Mouse (Mus musculus) spleen, adult 2 months (tissue): ENCODE data around the gene Sypl. TPM values are rescaled to one million over a fixed set of nuclear protein-coding genes. Genes with fewer than 3 reads are reported as not detected.

ENCODE experiments used
- DNase-seq, 2 experiments: peaks; one replicate each; pipeline versions ENCODE4 v3.0.0 to v3.0.0-alpha.2; 2012 to 2021; ENCODE audit warnings: low spot score in 2 of 2, low read depth in 1 of 2
- H3K27ac ChIP-seq: fragments of 200-500 bp; 2 replicates; pipeline ENCODE4 v1.5.1; 2012; ENCODE audit warnings: low read length, inconsistent platforms; ENCODE audit not compliant: insufficient read depth
- H3K27me3 ChIP-seq: fragments of 200-500 bp; 2 replicates; pipeline ENCODE4 v1.6.1; 2012; ENCODE audit warnings: mild to moderate bottlenecking, moderate library complexity, low read length, inconsistent platforms; ENCODE audit not compliant: control insufficient read depth, insufficient read depth
- H3K36me3 ChIP-seq: fragments of 200-500 bp; 2 replicates; pipeline ENCODE4 v1.6.1; 2012; ENCODE audit warnings: mild to moderate bottlenecking, low read length, inconsistent platforms; ENCODE audit not compliant: control insufficient read depth, insufficient read depth
- H3K4me1 ChIP-seq: fragments of 200-500 bp; 2 replicates; pipeline ENCODE4 v1.6.1; 2011; ENCODE audit warnings: inconsistent platforms; ENCODE audit not compliant: control insufficient read depth, insufficient read depth, insufficient read length
- H3K4me3 ChIP-seq: fragments of 200-500 bp; 2 replicates; pipeline ENCODE4 v1.5.1; 2011; ENCODE audit warnings: mild to moderate bottlenecking, inconsistent platforms; ENCODE audit not compliant: insufficient read depth, insufficient read length; ENCODE audit errors: extremely low read depth
- CTCF ChIP-seq: fragments of 200-500 bp; IDR thresholded peaks from 2 replicates; pipeline ENCODE4 v1.5.1; 2011; ENCODE audit warnings: mild to moderate bottlenecking, inconsistent platforms; ENCODE audit not compliant: insufficient read depth, insufficient read length, insufficient replicate concordance; ENCODE audit errors: extremely low read depth
- POLR2A ChIP-seq: fragments of 200-500 bp; IDR thresholded peaks from 2 replicates; pipeline ENCODE4 v1.6.1; 2011; ENCODE audit warnings: low read depth, low read length, inconsistent platforms
- WGBS: fragments of 180-500 bp; shearing (Covaris S2); methylation state at CpG from one replicate; pipeline ENCODE4 v1.1.7; 2018; 5-methylcytosine and 5-hydroxymethylcytosine counted together
- polyA plus RNA-seq: library from polyadenylated mRNA; depleted of rRNA; stranded (reverse); fragments of >200 nt; gene quantifications from 2 replicates; pipeline ENCODE4 v1.2.3, GENCODE M21; 2012

Gene Sypl
- polyA plus RNA-seq, 1 experiment, result 36.9 TPM

GRCm38 (mm10) chr12:32927231-32927835 is 26.4 kb upstream of the Sypl start:
- Histone ChIP-seq H3K4me3 (no peak overlapping the region), H3K36me3 (no peaks in the 10 kb centered on the region), H3K27me3 (no peaks in the 10 kb centered on the region), H3K4me1 (no peaks in the 10 kb centered on the region), H3K27ac (no peak overlapping the region)
- WGBS, result 87% methylated on average over 10 of the region's 10 CpGs
- DNase-seq, result no peak
- TF ChIP-seq POLR2A (no peak), CTCF (no peak)

GRCm38 (mm10) chr12:32928180-32928579 is 25.5 kb upstream of the Sypl start:
- no peak for DNase-seq
- Histone ChIP-seq H3K4me3 (no peak overlapping the region), H3K27ac (no peak overlapping the region), H3K27me3 (no peaks in the 10 kb centered on the region), H3K36me3 (no peaks in the 10 kb centered on the region), H3K4me1 (no peaks in the 10 kb centered on the region)
- WGBS, result 95% methylated on average over 3 of the region's 3 CpGs
- TF ChIP-seq CTCF (no peak), POLR2A (no peak)

DNA sequence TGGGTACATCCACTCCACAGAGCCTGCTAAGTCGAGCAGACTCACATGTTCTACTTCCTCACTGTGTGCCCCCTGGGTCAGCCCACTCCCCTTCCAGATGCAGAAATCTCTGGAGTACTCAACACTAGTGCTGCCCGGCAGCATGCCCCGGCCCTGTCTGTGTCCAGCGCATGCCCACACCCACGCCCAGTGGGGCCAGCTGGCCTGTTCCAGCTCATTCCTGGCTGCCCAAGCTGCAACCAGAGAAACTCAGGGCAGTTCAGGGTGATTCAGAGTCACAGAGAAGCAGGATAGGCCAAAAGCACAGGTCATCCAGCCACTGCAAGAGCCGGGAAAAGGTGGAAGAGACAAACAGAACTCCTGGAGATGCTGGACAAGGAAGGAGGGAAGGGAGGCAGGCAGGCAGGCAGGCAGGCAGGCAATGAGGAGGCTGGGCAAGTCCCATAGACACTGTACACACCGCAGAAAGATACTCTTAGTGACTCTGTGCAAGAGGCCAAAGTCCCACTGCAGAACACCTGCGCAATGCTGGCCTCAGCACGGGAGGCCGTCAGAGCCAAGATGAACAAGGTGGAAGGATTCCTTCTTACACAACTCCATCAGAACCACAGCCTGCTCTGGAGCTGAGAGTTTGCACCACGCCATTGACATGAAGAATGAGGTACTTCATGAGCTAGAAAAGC is 23.7 kb upstream of the Sypl start:
- TF ChIP-seq CTCF (no peak), POLR2A (no peak)
- 91% methylated on average over 11 of the region's 11 CpGs for WGBS
- Histone ChIP-seq H3K27me3 (no peaks in the 10 kb centered on the region), H3K36me3 (no peaks in the 10 kb centered on the region), H3K4me3 (no peak overlapping the region), H3K4me1 (no peaks in the 10 kb centered on the region), H3K27ac (no peak overlapping the region)
- DNase-seq, result no peak

GRCm38 (mm10) chr12:32930566-32930965 is 23.1 kb upstream of the Sypl start:
- no peaks in the 10 kb centered on the region for H3K4me1 ChIP-seq
- DNase-seq, result no peak
- H3K4me3 ChIP-seq, result no peak overlapping the region
- WGBS, result 93% methylated on average over 7 of the region's 7 CpGs
- no peaks in the 10 kb centered on the region for H3K36me3 ChIP-seq
- no peaks in the 10 kb centered on the region for H3K27me3 ChIP-seq
- TF ChIP-seq POLR2A, result no peak
- no peak for TF ChIP-seq CTCF
- no peak overlapping the region for H3K27ac ChIP-seq

- TF ChIP-seq POLR2A (no peak), CTCF (no peak)
- DNase-seq, result no peak
- H3K27ac ChIP-seq, result no peak overlapping the region
Measured at GRCm38 (mm10) chr12:32936246-32936946, 17.3 kb upstream of the Sypl start.

DNA sequence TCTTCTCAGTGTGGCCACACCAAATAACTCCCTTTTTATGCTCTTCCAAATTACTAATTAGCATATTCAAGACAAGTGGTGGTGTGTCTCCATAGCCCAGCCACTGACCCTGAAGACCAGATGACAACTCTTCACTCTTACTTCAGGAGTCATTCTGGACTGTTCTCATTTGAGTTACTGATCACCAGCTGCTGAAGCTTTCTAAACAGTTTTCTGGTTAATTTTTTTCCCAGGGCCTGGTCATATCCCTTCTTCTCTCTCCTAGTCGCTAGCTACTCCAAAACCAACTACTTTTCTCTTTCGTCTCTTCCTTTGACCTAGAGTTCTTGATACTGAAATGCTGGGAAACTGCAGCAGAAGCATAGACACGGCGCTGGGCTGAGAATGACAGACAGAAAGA is 12.6 kb upstream of the Sypl start:
- Histone ChIP-seq H3K27me3 (no peaks in the 10 kb centered on the region), H3K4me1 (no peaks in the 10 kb centered on the region), H3K4me3 (no peak overlapping the region), H3K27ac (no peak overlapping the region), H3K36me3 (no peaks in the 10 kb centered on the region)
- TF ChIP-seq CTCF (no peak), POLR2A (no peak)
- WGBS, result 87% methylated on average over 4 of the region's 4 CpGs
- no peak for DNase-seq

More at GRCm38 (mm10) chr12:32936246-32936946, 17.3 kb upstream of the Sypl start:
- 91% methylated on average over 4 of the region's 4 CpGs for whole genome bisulfite sequencing
- no peaks in the 10 kb centered on the region for H3K4me1 ChIP-seq
- H3K4me3 ChIP-seq, result no peak overlapping the region
- H3K36me3 ChIP-seq, result no peaks in the 10 kb centered on the region
- H3K27me3 ChIP-seq, result no peaks in the 10 kb centered on the region
